Mouse (Mus musculus) granulocyte monocyte progenitor cell, adult 5-6 weeks (primary cell): ENCODE data around the gene Adamtsl1. TPM values are rescaled to one million over a fixed set of nuclear protein-coding genes. Genes with fewer than 3 reads are reported as not detected.

Source experiments
- ATAC-seq: replicated peaks from 2 replicates; pipeline ENCODE4 v1.8.0; 2016; ENCODE audit warnings: mild to moderate bottlenecking, moderate TSS enrichment, inconsistent platforms; ENCODE audit not compliant: poor library complexity, severe bottlenecking
- total RNA-seq, 2 experiments: library from RNA; stranded (forward) in 1 of 2; stranded (reverse) in 1 of 2; fragments of 200-712, 200-1000 nt in 1 of 2; fragments of >200 nt in 1 of 2; fragmentation: Nextera tagmentation in 1 of 2; gene quantifications; 2 replicates each; pipeline ENCODE4 v1.2.3; 2014 to 2017

Gene Adamtsl1
- total RNA-seq, 2 experiments from 2014 or later: not detected

- ATAC-seq: no peak
These were observed 155.3 kb downstream of the Adamtsl1 start for GRCm38 (mm10) chr4:85669271-85669670.

DNA sequence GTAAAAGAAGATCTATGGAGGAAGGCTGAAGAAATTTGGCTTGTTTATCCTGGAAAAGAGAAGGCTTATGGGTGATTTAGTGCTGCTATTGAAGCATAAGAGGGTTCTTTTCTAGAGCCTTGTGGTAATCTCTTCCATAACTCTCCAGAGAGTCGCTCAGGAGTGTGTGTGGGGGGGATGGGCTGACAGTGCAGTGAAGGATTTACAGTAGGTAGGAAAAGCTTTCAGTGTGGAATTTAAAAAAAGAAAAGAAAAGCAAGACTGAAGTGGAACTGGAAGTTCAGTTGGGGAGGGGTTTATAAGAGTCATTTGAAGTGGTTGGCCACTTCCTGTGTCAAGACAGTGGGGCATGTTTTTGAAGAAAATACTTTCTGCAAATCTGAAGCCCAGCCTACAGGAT is 155.8 kb downstream of the Adamtsl1 start:
- ATAC-seq: no peak

DNA sequence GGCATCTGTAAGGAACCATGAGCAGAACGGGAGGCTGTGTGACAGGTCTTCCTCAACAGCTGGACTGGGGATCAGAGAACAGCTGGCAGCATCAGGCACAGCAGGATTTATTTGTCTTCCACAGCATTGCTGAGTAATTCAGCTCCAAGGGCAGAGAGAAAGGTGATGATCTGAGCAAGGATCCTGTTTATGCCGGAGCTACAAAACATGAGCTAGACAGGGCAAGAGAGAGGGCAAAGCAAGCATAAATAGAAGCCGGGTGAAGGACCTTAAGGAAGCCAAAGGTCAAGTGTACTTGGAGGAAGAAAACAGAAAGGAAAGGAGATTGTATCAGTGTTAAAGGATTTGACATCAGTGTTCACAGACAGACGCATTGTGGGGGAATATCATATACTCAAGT is 158.3 kb downstream of the Adamtsl1 start:
- ATAC-seq: no peak

- ATAC-seq: no peak
These were observed 163.6 kb downstream of the Adamtsl1 start for GRCm38 (mm10) chr4:85677621-85678020.

DNA sequence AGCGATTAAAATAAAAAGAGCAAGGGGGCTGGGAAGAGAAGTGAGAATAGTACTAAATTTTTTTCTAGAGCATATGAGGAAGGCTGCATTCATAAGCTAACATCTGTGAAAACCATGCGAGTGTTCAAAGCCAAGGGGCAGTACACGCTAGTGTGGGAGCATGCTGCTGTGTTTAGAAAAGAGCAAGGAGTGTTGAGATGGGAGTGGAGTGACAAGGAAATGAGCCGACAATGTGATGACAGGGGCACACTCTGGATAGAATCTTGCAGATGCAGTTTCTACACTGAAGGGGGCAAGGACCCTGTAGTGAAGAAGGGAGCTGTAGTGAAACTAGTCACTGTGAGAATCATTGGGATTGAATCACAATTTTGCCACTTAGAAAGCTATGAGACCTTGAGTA is 172.2 kb downstream of the Adamtsl1 start:
- no peak for ATAC-seq

DNA sequence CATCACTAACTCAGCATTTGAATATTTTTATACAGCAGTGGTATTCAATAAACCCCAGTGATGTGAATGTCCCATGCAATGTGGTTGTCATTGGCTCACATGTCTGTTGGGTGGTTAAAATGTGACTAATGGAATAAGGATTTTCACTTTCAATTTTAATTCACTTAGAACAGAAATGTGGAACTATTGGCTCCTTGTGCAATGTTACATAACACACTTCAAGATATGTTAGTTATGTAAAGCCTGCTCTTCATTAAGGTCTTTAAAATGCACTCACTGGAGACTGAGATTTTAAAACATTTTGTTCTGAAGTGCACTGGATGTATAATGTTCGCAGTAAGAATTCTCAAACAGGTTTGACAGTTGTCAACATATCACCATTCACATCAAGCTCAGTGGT is 181.3 kb downstream of the Adamtsl1 start:
- peak; percentile 17; the same call in 1 of the 2 replicates for ATAC-seq

- ATAC-seq: no peak
These were observed 193.5 kb downstream of the Adamtsl1 start for GRCm38 (mm10) chr4:85707352-85708057.

DNA sequence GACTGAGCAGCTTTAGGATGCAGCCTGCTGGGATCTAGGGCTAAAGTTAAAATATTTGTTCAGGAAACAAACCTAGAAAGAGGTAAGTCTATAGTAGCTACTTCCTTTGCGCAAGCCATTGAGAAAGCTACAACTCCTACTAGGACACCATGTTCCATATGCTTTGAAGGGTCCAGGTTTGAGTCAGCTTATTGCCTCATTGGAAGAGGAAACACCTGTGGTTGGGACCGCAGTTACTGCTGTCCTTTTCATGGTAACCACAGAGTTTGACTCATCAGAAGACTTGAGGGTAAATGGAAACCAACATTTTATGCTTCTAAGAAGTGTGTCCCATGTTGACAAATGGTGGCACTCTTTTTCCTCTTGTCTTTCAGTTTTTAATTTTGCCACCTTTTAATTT is 195.7 kb downstream of the Adamtsl1 start:
- peak; percentile 70 for ATAC-seq

DNA sequence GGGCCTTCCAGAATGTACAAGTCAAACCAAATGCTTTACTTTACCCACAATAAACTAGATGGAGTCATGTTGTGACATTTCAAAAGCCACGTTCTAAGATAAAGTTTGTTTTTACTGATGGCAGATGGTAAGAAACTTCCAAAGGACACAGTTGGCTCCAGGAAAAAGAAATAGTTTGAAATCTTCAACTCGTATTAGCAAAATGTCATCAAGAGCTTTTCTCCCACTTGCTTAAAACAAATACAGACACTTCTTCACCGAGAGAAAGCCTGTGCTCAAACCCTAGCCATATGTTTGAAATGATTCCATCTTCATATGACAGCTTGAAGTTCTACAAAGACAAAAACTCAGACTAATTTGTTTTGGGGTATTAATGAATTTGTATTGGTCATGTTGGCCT is 211.0 kb downstream of the Adamtsl1 start:
- ATAC-seq: no peak

- ATAC-seq: no peak
These were observed 213.8 kb downstream of the Adamtsl1 start for GRCm38 (mm10) chr4:85727731-85728130.

- no peak for ATAC-seq
These were observed 214.4 kb downstream of the Adamtsl1 start for GRCm38 (mm10) chr4:85728416-85728815.

GRCm38 (mm10) chr4:85740478-85740877 is 226.5 kb downstream of the Adamtsl1 start:
- ATAC-seq: no peak

GRCm38 (mm10) chr4:85741825-85742391 is 227.9 kb downstream of the Adamtsl1 start:
- ATAC-seq: no peak

GRCm38 (mm10) chr4:85743427-85743826 is 229.5 kb downstream of the Adamtsl1 start:
- no peak for ATAC-seq

- ATAC-seq: no peak
These were observed 248.7 kb downstream of the Adamtsl1 start for GRCm38 (mm10) chr4:85762684-85763083.

- ATAC-seq: no peak
These were observed 249.4 kb downstream of the Adamtsl1 start for GRCm38 (mm10) chr4:85763161-85764014.

DNA sequence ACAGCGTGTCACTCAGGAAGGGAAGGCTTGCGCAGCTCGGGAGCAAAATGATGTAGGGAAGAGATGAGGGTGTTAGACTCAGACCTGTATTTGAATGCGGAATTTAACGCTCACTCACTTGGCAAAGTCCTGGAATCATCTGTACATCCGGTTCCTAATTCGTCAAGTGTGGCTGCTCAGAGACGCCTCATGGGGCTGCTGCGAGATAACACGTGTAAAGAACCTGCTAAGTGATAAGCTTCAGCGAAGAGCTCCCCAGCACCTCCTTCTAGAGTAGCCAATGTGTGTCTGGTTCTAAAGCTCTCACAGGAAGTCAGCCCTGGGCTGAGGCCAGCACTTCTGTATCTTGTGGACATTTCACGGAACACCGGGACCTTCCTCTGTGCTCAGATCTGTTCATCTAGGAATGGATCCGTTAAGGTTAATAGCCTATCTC is 250.1 kb downstream of the Adamtsl1 start:
- no peak for ATAC-seq

DNA sequence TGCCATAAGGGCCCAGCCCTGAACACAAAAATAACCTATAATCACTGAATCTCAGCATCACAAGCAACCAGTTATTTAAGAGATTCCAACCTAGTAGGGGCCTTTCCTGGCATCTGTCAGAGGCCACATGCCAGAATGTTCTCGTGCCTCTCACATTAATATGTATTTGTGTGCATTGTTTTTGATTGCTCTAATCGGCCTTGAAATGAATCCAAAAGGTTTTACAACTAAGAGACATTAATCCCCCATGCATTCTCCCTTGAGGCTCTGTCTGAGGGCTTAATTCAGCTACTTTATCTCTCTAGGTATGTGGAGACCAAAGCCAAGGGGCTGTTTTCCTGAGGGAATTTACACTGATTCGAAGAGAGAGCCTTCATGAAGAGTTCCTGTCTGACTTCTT is 250.5 kb downstream of the Adamtsl1 start:
- ATAC-seq: no peak

DNA sequence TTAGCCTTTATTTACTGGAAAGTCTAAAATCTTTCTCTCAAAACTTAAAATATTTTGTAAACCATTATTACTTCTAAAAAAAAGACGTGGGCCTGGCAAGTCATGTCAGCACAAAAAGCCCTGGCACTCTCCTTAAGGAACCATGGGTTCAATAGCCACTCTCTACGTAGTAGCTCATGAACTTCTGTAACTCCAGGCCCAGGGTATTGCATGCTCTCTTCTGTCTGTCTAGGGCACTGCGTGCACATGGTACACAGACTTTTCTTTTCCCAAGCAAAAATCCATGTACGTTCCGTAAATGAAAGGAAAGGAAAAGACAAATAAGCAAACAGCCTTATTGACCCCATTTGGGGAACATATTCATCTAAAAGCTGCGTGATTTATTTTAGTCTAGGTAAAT is 253.7 kb downstream of the Adamtsl1 start:
- ATAC-seq: no peak

GRCm38 (mm10) chr4:85768107-85768506 is 254.1 kb downstream of the Adamtsl1 start:
- no peak for ATAC-seq

DNA sequence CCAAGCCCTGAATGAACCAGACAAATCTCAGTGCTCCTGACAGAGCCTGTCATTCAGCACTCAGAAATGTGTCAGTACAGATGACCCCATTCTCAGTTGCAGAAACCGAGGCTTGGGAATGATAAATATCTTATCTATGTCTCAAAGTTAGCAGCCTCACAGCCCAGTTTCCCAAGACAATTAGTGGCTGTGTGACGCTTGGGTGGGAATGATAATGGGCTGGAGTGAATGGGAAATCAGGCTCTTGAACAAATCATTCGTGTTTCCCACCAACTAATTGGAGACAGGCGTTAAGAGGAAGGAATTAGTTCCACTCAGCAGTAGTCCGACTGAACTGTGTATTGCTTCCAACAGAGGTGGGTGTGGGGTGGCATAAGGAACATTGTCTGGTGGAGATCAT is 268.5 kb downstream of the Adamtsl1 start:
- no peak for ATAC-seq
